Mouse (Mus musculus) CH12.LX (cell line): ENCODE results near the gene Nf1. TPM values are rescaled to one million over a fixed set of nuclear protein-coding genes. Genes with fewer than 3 reads are reported as not detected.

Experiments used
- DNase-seq: peaks from one replicate; pipeline ENCODE4 v3.0.0-alpha.2; 2013; ENCODE audit errors: extremely low read depth
- H3K27ac ChIP-seq: 2 replicates; pipeline ENCODE4 v1.5.1; 2012; ENCODE audit warnings: low read depth, mild to moderate bottlenecking, control low read depth, moderate library complexity; ENCODE audit not compliant: insufficient read depth
- H3K27me3 ChIP-seq: replicated peaks from 2 replicates; pipeline ENCODE3; 2012; ENCODE audit warnings: inconsistent platforms
- H3K36me3 ChIP-seq, 2 experiments: replicated peaks in 1 of 2; 2 replicates each; pipeline versions ENCODE3 to v1.6.1; 2012; ENCODE audit warnings: inconsistent platforms in 1 of 2, low read length in 1 of 2, mild to moderate bottlenecking in 1 of 2, mixed read lengths in 1 of 2, moderate library complexity in 1 of 2; ENCODE audit not compliant: control insufficient read depth in 1 of 2, insufficient read depth in 1 of 2
- H3K4me1 ChIP-seq, 2 experiments: 2 replicates each; pipeline ENCODE4 v1.6.1; 2012; ENCODE audit warnings: inconsistent platforms in 1 of 2, moderate library complexity in 1 of 2; ENCODE audit not compliant: insufficient read depth in 2 of 2, control insufficient read depth in 1 of 2
- H3K4me2 ChIP-seq: 2 replicates; pipeline ENCODE4 v1.6.1; 2012; ENCODE audit warnings: low read depth, mild to moderate bottlenecking, control low read depth; ENCODE audit not compliant: poor library complexity, insufficient read depth, severe bottlenecking
- H3K4me3 ChIP-seq, 3 experiments: fragments of 150-350 bp in 1 of 3; sonication (generic) in 1 of 3; replicated peaks in 1 of 3; 2 replicates each; pipeline versions ENCODE3 to v1.5.1; 2011 to 2012; ENCODE audit warnings: low read depth in 2 of 3, low read length in 2 of 3, mild to moderate bottlenecking in 2 of 3, moderate library complexity in 2 of 3, control low read depth in 1 of 3, improper control_type of control experiment in 1 of 3, inconsistent platforms in 1 of 3, mixed read lengths in 1 of 3; ENCODE audit not compliant: poor library complexity in 1 of 3
- H3K79me2 ChIP-seq: replicated peaks from 2 replicates; pipeline ENCODE4 v1.6.1; 2012; ENCODE audit warnings: mild to moderate bottlenecking, moderate library complexity; ENCODE audit not compliant: control insufficient read depth, poor library complexity, insufficient read depth, severe bottlenecking; ENCODE audit errors: extremely low read depth
- H3K9ac ChIP-seq: 2 replicates; pipeline ENCODE4 v1.6.1; 2012; ENCODE audit warnings: low read depth, mild to moderate bottlenecking, control low read depth, moderate library complexity; ENCODE audit not compliant: insufficient read depth
- H3K9me3 ChIP-seq: replicated peaks from 2 replicates; pipeline ENCODE3; 2012; ENCODE audit warnings: low read length, inconsistent platforms, mixed read lengths
- CHD1 ChIP-seq: IDR thresholded peaks from 2 replicates; pipeline ENCODE4 v1.6.1; 2012; ENCODE audit warnings: low read depth, low read length, improper control_type of control experiment, inconsistent platforms
- CHD2 ChIP-seq: IDR thresholded peaks from 2 replicates; pipeline ENCODE4 v1.6.1; 2011; ENCODE audit warnings: low read length, improper control_type of control experiment
- E2F4 ChIP-seq: IDR thresholded peaks from 2 replicates; pipeline ENCODE4 v1.6.1; 2011; ENCODE audit warnings: low read depth, low read length, improper control_type of control experiment; ENCODE audit not compliant: insufficient replicate concordance
- EP300 ChIP-seq: IDR thresholded peaks from 2 replicates; pipeline ENCODE4 v1.6.1; 2011; ENCODE audit warnings: low read length, improper control_type of control experiment
- HCFC1 ChIP-seq: IDR thresholded peaks from 2 replicates; pipeline ENCODE4 v1.6.1; 2012; ENCODE audit warnings: low read depth, mild to moderate bottlenecking, inconsistent platforms, low read length, improper control_type of control experiment
- IRF4 ChIP-seq: IDR thresholded peaks from 2 replicates; pipeline ENCODE4 v1.6.1; 2014; ENCODE audit warnings: low read depth, mild to moderate bottlenecking, inconsistent platforms, low read length, improper control_type of control experiment
- JUN ChIP-seq: IDR thresholded peaks from 2 replicates; pipeline ENCODE4 v1.6.1; 2011; ENCODE audit warnings: low read depth, mild to moderate bottlenecking, low read length, improper control_type of control experiment, moderate library complexity; ENCODE audit not compliant: insufficient read depth
- JUND ChIP-seq: conservative IDR thresholded peaks from 2 replicates; pipeline ENCODE4 v1.6.1; 2011; ENCODE audit warnings: low read depth, low read length, improper control_type of control experiment
- KAT2A ChIP-seq: IDR thresholded peaks from 2 replicates; pipeline ENCODE4 v1.6.1; 2012; ENCODE audit warnings: low read length, improper control_type of control experiment, inconsistent platforms; ENCODE audit not compliant: insufficient replicate concordance
- MAFK ChIP-seq: IDR thresholded peaks from 2 replicates; pipeline ENCODE4 v1.6.1; 2011; ENCODE audit warnings: low read length, improper control_type of control experiment; ENCODE audit not compliant: insufficient replicate concordance
- MAX ChIP-seq: IDR thresholded peaks from 2 replicates; pipeline ENCODE4 v1.6.1; 2011; ENCODE audit warnings: low read length, improper control_type of control experiment
- MAZ ChIP-seq: IDR thresholded peaks from 2 replicates; pipeline ENCODE4 v1.6.1; 2012; ENCODE audit warnings: low read depth, mild to moderate bottlenecking, inconsistent platforms, low read length, improper control_type of control experiment, moderate library complexity
- NELFE ChIP-seq: IDR thresholded peaks from 2 replicates; pipeline ENCODE4 v1.6.1; 2011; ENCODE audit warnings: low read depth, low read length, improper control_type of control experiment
- NRF1 ChIP-seq: IDR thresholded peaks from 2 replicates; pipeline ENCODE4 v1.6.1; 2014; ENCODE audit warnings: low read depth, mild to moderate bottlenecking, inconsistent platforms, low read length, improper control_type of control experiment, moderate library complexity
- POLR2A ChIP-seq: IDR thresholded peaks from 2 replicates; pipeline ENCODE4 v1.6.1; 2011; ENCODE audit warnings: low read depth, mild to moderate bottlenecking, improper control_type of control experiment, low read length
- RAD21 ChIP-seq: IDR thresholded peaks from 2 replicates; pipeline ENCODE4 v1.6.1; 2011; ENCODE audit warnings: low read depth, mild to moderate bottlenecking, low read length, improper control_type of control experiment, moderate library complexity
- SMC3 ChIP-seq: IDR thresholded peaks from 2 replicates; pipeline ENCODE4 v1.6.1; 2011; ENCODE audit warnings: low read depth, low read length, improper control_type of control experiment
- TBP ChIP-seq: conservative IDR thresholded peaks from 2 replicates; pipeline ENCODE4 v1.6.1; 2011; ENCODE audit warnings: low read depth, low read length, improper control_type of control experiment
- TCF12 ChIP-seq: IDR thresholded peaks from 2 replicates; pipeline ENCODE4 v1.6.1; 2014; ENCODE audit warnings: low read depth, mild to moderate bottlenecking, inconsistent platforms, low read length, improper control_type of control experiment
- UBTF ChIP-seq: IDR thresholded peaks from 2 replicates; pipeline ENCODE4 v1.6.1; 2012; ENCODE audit warnings: low read depth, mild to moderate bottlenecking, inconsistent platforms, low read length, improper control_type of control experiment, moderate library complexity
- USF2 ChIP-seq: conservative IDR thresholded peaks from 2 replicates; pipeline ENCODE4 v1.6.1; 2011; ENCODE audit warnings: low read depth, low read length, improper control_type of control experiment
- ZKSCAN1 ChIP-seq: IDR thresholded peaks from 2 replicates; pipeline ENCODE4 v1.6.1; 2012; ENCODE audit warnings: low read depth, inconsistent platforms, low read length, improper control_type of control experiment, borderline replicate concordance
- ZMIZ1 ChIP-seq: IDR thresholded peaks from 2 replicates; pipeline ENCODE4 v1.6.1; 2012; ENCODE audit warnings: low read depth, mild to moderate bottlenecking, inconsistent platforms, low read length, improper control_type of control experiment
- dilution Hi-C: fragments of 300-500 bp; cut with MboI; formaldehyde crosslinking; loops from 2 replicates; pipeline ENCODE4 v1.14.3; 2020; ENCODE audit warnings: low sequenced_read_pairs; ENCODE audit not compliant: extremely low pct_unique_long_range_greater_than_20kb, extremely low pct_ligation_motif_present
- in situ Hi-C: fragments of 300-500 bp; cut with MboI; formaldehyde crosslinking; loops from 3 replicates; pipeline ENCODE4 v1.14.3; 2019; ENCODE audit warnings: low sequenced_read_pairs, low pct_ligation_motif_present, low pct_unique_long_range_greater_than_20kb, mixed read lengths
- polyA plus RNA-seq: library from polyadenylated mRNA; unstranded; fragments of >175 nt; gene quantifications from 2 replicates; pipeline ENCODE4 v1.2.1, GENCODE M21; 2012; ENCODE audit warnings: low read depth; ENCODE audit not compliant: insufficient read length
- total RNA-seq, 2 experiments: library from RNA; depleted of rRNA; stranded (reverse); fragments of 300-350 nt in 1 of 2; fragments of >200 nt in 1 of 2; gene quantifications; 2 replicates each; pipeline ENCODE4 v1.2.3; 2012 to 2014

Gene Nf1
- total and polyA plus RNA-seq, 3 experiments: 7.3 to 19.5 (median 12.4) TPM

DNA sequence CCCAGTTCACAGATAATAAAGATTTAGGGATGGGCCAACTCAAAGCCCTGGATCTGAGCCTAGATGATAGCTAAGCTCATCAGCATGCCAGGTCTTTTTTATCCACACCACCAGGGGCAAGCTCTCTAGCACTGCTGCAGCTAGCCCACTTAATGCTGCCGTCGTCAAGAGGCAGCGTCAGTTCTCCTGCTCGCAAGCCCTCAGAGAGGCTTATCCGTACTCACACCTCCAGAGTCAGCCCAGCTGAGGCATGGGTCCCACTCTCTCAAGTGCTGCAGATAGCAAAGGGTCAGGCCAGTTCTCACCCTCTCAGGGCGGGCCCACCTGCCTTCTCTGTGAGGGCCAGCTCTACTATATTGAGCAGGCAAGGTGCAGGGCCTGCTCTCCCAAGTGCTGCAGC, 193.8 kb downstream of the Nf1 start:
- TF ChIP-seq JUND: no peak
- no peak for TF ChIP-seq SMC3
- TF ChIP-seq POLR2A: no peak
- Histone ChIP-seq H3K79me2 (peaks cover 13% of the 10 kb centered on the region), H3K4me2 (no peak overlapping the region), H3K27me3 (no peaks in the 10 kb centered on the region), H3K4me3 (no peak overlapping the region), H3K9me3 (no peaks in the 10 kb centered on the region), H3K36me3 (peaks cover 4 to 44% of the 10 kb centered on the region in 2 experiments), H3K27ac (no peak overlapping the region), H3K4me1 (peaks cover 5 to 39% of the 10 kb centered on the region in 2 experiments; a peak in 3 of 4 replicates), H3K9ac (no peak overlapping the region)
- dilution Hi-C loops (no loop called here), in situ Hi-C loops (no loop called here)
- DNase-seq: no peak

DNA sequence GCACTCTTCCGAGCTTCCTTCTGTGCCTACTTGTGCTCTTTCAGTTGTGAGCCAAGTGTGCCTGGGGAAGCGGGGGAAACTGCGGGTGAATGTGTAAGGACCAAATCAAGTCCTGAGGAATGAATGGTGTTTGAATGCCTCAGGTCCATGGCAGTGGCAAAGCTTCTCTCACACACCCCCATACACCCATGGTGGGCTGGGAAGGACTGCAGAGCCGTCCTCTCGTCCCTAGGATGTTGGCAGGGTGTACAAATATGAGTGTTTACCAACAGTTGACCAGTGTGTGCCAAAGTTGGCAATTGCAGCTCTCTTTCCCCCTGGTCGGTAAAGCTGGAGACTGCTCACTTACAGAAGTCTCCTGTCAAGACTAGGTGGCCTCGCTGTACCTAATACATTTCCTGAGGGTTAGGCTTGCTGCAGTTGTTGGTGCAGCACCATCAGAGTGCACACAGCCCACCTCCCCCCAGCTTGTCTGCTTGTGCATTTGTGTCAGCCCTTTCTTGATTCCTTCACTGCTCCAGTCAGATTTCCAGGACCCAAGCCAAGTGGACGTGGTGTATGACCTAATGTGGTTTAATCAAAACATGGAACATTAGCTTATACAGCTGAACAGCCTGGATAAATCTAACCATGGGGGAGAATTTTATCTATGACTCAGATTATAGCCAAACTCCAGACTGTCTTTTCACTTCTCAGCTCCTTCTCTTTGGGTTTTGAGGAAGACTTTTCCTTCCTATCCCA, 194.6 kb downstream of the Nf1 start:
- in situ Hi-C loops: no loop called here
- DNase-seq: no peak

DNA sequence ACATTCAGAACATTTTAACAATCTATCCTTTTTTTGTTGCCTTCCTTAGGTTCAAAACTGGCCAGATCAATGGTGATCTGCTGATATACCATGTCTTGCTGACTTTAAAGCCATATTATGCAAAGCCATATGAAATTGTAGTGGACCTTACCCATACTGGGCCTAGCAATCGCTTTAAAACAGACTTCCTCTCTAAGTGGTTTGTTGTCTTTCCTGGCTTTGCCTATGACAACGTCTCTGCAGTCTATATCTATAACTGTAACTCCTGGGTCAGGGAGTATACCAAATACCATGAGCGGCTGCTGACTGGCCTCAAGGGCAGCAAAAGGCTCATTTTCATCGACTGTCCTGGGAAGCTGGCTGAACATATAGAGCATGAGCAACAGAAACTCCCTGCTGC, 196.1 kb downstream of the Nf1 start:
- Histone ChIP-seq H3K4me2 (no peak overlapping the region), H3K27ac (no peak overlapping the region), H3K4me1 (peaks cover 5 to 39% of the 10 kb centered on the region in 2 experiments; a peak in 3 of 4 replicates), H3K79me2 (no peaks in the 10 kb centered on the region), H3K36me3 (peaks cover 12 to 59% of the 10 kb centered on the region in 2 experiments), H3K4me3 (no peak overlapping the region), H3K9ac (no peak overlapping the region), H3K27me3 (no peaks in the 10 kb centered on the region), H3K9me3 (no peaks in the 10 kb centered on the region)
- no peak for DNase-seq
- dilution Hi-C loops: no loop called here
- TF ChIP-seq MAZ (no peak), ZMIZ1 (no peak), TCF12 (no peak), MAFK (no peak), ZKSCAN1 (no peak), MAX (no peak), RAD21 (no peak), TBP (no peak), NELFE (no peak), SMC3 (no peak), NRF1 (no peak), UBTF (no peak), CHD1 (no peak), KAT2A (no peak), IRF4 (no peak), USF2 (no peak), HCFC1 (no peak), E2F4 (no peak), EP300 (no peak)
- in situ Hi-C loops: no loop called here

More for the DNA sequence above, 194.6 kb downstream of the Nf1 start:
- Histone ChIP-seq H3K27me3 (no peaks in the 10 kb centered on the region), H3K9me3 (no peaks in the 10 kb centered on the region), H3K4me1 (peaks cover 5 to 39% of the 10 kb centered on the region in 2 experiments; a peak in 3 of 4 replicates), H3K79me2 (peaks cover 7% of the 10 kb centered on the region), H3K4me3 (no peak overlapping the region), H3K9ac (no peak overlapping the region), H3K36me3 (peaks cover 4 to 49% of the 10 kb centered on the region in 2 experiments), H3K27ac (no peak overlapping the region), H3K4me2 (no peak overlapping the region)
- TF ChIP-seq ZMIZ1 (no peak), CHD2 (no peak), RAD21 (no peak), JUN (no peak), TBP (no peak), HCFC1 (no peak)
- dilution Hi-C loops: no loop called here
